Mouse (Mus musculus): ENCODE measurements around the gene Arid4b. TPM values are rescaled to one million over a fixed set of nuclear protein-coding genes. Genes with fewer than 3 reads are reported as not detected.

The Arid4b gene
- total and polyA plus RNA-seq, 3 experiments, result 7.7 to 61.4 (median 51.2) TPM

DNA sequence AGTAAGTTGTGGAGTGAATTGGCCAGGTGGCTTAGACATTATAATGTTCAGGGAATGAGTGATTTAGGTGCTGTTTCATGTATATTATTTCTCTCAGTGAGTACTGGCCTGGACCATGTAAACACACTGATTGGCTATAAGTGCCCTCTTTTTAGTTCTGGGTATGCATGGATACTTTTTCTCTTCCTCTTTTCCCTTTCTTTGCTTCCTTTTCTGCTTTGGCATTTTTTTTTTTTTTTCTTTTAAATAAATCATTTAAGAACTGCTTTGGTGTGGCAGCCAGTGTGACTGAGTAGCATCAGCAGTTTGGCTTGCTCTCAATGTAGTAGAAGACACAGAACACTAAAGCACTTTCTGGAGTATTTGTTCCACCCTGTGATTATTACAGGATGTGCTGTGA, 5.0 kb downstream of the Arid4b start:
- H3K9me3 ChIP-seq (replicated peaks), result no peaks in the 10 kb centered on the region
- peaks cover 47% of the 10 kb centered on the region for H3K36me3 ChIP-seq (replicated peaks)
- DNase-seq (ENCODE audit: low spot score), result no peak
- no peak for TF ChIP-seq GATA2 (IDR thresholded peaks at IDR 0.05; ENCODE audit: borderline replicate concordance, low read depth, low read length)
- TF ChIP-seq POLR2AphosphoS5 (IDR thresholded peaks at IDR 0.05; ENCODE audit: insufficient replicate concordance, low read depth, low read length), result no peak
- TF ChIP-seq GATA1 (IDR thresholded peaks at IDR 0.05; ENCODE audit: borderline replicate concordance, low read length), result no peak
- no peak for TF ChIP-seq TAL1 (conservative IDR thresholded peaks at IDR 0.05; ENCODE audit: low read depth, low read length)
- TF ChIP-seq CTCF (IDR thresholded peaks at IDR 0.05; ENCODE audit: low read depth, low read length), result no peak
- ATAC-seq (ENCODE audit: extremely low read depth, insufficient number of reproducible peaks, low FRiP score, poor library complexity, severe bottlenecking), result no peak
- H3K27me3 ChIP-seq (ENCODE audit: insufficient read depth, low read length), result no peaks in the 10 kb centered on the region
- H3K4me1 ChIP-seq (ENCODE audit: insufficient read depth, low read depth, low read length), result peaks cover 21% of the 10 kb centered on the region
- no peak overlapping the region for H3K4me3 ChIP-seq (ENCODE audit: low read depth, low read length)

DNA sequence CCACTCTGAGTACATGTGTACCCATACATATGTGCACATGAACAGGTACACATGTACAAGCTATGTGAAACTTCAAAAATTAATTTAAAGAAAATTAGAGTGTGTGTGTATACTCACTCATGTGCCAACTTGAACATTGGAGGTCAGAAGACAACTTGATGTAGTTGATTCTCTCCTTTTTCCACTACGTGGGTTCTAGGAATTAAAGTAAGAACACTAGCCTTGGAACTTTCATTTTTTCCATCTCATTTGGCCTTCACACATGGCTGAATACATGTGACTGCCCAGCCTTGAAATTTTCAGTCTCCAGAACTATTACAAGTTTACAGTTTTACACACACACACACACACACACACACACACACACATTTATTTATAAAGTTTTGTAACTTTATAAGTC, 6.3 kb downstream of the Arid4b start:
- Histone ChIP-seq H3K4me3 (ENCODE audit: low read depth, low read length) (no peak overlapping the region), H3K9me3 (replicated peaks) (no peaks in the 10 kb centered on the region), H3K4me1 (ENCODE audit: insufficient read depth, low read depth, low read length) (peaks cover 21% of the 10 kb centered on the region), H3K36me3 (replicated peaks) (peaks cover 52% of the 10 kb centered on the region), H3K27me3 (ENCODE audit: insufficient read depth, low read length) (no peaks in the 10 kb centered on the region)
- no peak for ATAC-seq (ENCODE audit: extremely low read depth, insufficient number of reproducible peaks, low FRiP score, poor library complexity, severe bottlenecking)
- no peak for DNase-seq (ENCODE audit: low spot score)
- TF ChIP-seq TAL1 (conservative IDR thresholded peaks at IDR 0.05; ENCODE audit: low read depth, low read length) (no peak), GATA1 (IDR thresholded peaks at IDR 0.05; ENCODE audit: borderline replicate concordance, low read length) (no peak), POLR2AphosphoS5 (IDR thresholded peaks at IDR 0.05; ENCODE audit: insufficient replicate concordance, low read depth, low read length) (no peak), CTCF (IDR thresholded peaks at IDR 0.05; ENCODE audit: low read depth, low read length) (no peak), GATA2 (IDR thresholded peaks at IDR 0.05; ENCODE audit: borderline replicate concordance, low read depth, low read length) (no peak)

DNA sequence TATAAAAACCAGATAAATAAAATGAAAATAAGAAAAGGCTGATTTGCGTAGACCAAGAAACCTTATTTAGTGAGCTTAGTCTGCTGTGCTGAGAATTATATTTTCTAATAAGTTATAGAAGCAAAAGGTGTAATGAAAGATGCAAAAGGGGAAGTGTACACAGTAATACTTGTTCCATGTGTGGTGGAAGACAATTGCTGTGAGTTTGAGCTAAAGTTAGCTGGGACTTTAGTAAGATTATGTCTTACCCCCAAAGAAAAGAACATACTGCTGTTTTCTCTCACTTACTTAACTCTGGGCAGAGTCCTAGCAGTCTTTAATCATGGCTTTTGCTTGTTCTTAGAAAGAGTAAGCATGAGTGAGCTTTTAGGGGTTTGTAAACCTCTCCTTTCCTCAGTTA, 11.3 kb downstream of the Arid4b start:
- DNase-seq (ENCODE audit: low spot score) (no peak), ATAC-seq (ENCODE audit: extremely low read depth, insufficient number of reproducible peaks, low FRiP score, poor library complexity, severe bottlenecking) (no peak)
- Histone ChIP-seq H3K4me1 (ENCODE audit: insufficient read depth, low read depth, low read length) (peaks cover 7% of the 10 kb centered on the region; the same call in 1 of the 2 replicates), H3K27me3 (ENCODE audit: insufficient read depth, low read length) (no peaks in the 10 kb centered on the region), H3K4me3 (ENCODE audit: low read depth, low read length) (no peak overlapping the region), H3K36me3 (replicated peaks) (peaks cover 38% of the 10 kb centered on the region), H3K9me3 (replicated peaks) (no peaks in the 10 kb centered on the region)
- TF ChIP-seq CTCF (IDR thresholded peaks at IDR 0.05; ENCODE audit: low read depth, low read length), result no peak
- TF ChIP-seq GATA2 (IDR thresholded peaks at IDR 0.05; ENCODE audit: borderline replicate concordance, low read depth, low read length), result no peak
- TF ChIP-seq GATA1 (IDR thresholded peaks at IDR 0.05; ENCODE audit: borderline replicate concordance, low read length), result no peak
- TF ChIP-seq POLR2AphosphoS5 (IDR thresholded peaks at IDR 0.05; ENCODE audit: insufficient replicate concordance, low read depth, low read length), result no peak
- TF ChIP-seq TAL1 (conservative IDR thresholded peaks at IDR 0.05; ENCODE audit: low read depth, low read length), result no peak

DNA sequence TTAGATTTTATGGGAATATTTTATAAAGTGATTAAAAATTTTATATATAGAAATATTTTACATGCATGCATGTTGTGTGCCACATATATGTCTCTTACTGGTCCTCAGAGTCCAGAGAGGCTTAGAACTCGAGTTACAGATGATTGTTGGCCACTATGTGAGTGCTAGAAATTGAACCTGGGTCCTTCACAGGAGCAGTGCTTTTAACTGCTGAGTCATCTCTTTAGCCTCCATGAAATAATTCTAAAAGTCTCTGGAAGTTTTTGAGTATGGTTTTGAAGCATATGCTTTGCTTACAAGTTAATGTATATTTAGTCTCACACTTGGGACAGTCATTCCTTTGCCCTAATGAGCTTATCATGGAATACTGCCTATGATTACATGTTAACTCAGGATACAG, 12.3 kb downstream of the Arid4b start:
- no peak for ATAC-seq (ENCODE audit: extremely low read depth, insufficient number of reproducible peaks, low FRiP score, poor library complexity, severe bottlenecking)
- Histone ChIP-seq H3K36me3 (replicated peaks) (peaks cover 32% of the 10 kb centered on the region), H3K4me3 (ENCODE audit: low read depth, low read length) (no peak overlapping the region), H3K4me1 (ENCODE audit: insufficient read depth, low read depth, low read length) (peaks cover 7% of the 10 kb centered on the region; the same call in 1 of the 2 replicates), H3K27me3 (ENCODE audit: insufficient read depth, low read length) (no peaks in the 10 kb centered on the region), H3K9me3 (replicated peaks) (no peaks in the 10 kb centered on the region)
- no peak for DNase-seq (ENCODE audit: low spot score)
- TF ChIP-seq GATA1 (IDR thresholded peaks at IDR 0.05; ENCODE audit: borderline replicate concordance, low read length) (no peak), POLR2AphosphoS5 (IDR thresholded peaks at IDR 0.05; ENCODE audit: insufficient replicate concordance, low read depth, low read length) (no peak), CTCF (IDR thresholded peaks at IDR 0.05; ENCODE audit: low read depth, low read length) (no peak), TAL1 (conservative IDR thresholded peaks at IDR 0.05; ENCODE audit: low read depth, low read length) (no peak), GATA2 (IDR thresholded peaks at IDR 0.05; ENCODE audit: borderline replicate concordance, low read depth, low read length) (no peak)

DNA sequence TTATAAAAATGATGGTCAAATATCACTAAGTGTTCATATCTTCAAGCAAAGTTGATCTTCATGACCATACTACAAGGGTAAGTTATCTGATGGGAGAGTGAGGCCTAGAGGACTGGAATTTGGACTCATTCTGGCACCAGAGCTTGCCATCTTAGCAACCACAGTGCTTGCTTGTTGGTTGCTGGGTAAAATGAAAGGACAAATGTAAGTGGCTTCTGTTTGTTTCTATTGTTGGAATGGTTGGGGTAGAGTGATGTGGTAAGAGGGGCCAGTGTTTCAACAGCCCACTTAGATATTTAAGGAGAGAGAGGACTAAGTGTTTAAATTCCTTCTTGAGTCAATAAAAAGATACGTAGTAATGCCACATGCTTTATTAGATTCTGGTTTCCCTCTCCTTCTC, 25.6 kb downstream of the Arid4b start:
- H3K36me3 ChIP-seq (replicated peaks), result peaks cover 13% of the 10 kb centered on the region
- TF ChIP-seq POLR2AphosphoS5 (IDR thresholded peaks at IDR 0.05; ENCODE audit: insufficient replicate concordance, low read depth, low read length) (no peak), GATA2 (IDR thresholded peaks at IDR 0.05; ENCODE audit: borderline replicate concordance, low read depth, low read length) (no peak), TAL1 (conservative IDR thresholded peaks at IDR 0.05; ENCODE audit: low read depth, low read length) (no peak), CTCF (IDR thresholded peaks at IDR 0.05; ENCODE audit: low read depth, low read length) (no peak), GATA1 (IDR thresholded peaks at IDR 0.05; ENCODE audit: borderline replicate concordance, low read length) (no peak)

DNA sequence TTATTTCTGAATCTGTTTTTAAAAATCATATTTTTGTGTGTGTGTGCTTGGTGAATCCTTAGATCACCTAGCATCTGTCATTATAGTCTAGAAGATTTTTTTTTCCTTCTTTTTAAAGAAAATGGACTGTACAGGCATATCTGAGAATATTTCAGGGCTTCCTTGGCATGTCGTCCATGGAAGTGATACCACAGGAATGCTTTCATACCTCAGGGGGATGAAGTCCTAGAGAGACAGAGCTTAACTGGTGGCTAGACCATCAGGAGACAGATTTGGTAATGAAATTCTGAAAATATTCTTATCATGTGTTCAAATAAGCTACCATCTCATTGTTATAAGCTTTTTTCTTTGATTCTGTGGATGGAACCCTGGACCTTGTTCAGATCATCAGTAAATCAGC, 40.0 kb downstream of the Arid4b start:
- no peaks in the 10 kb centered on the region for H3K9me3 ChIP-seq (replicated peaks)
- no peak for ATAC-seq (ENCODE audit: extremely low read depth, insufficient number of reproducible peaks, low FRiP score, poor library complexity, severe bottlenecking)
- H3K36me3 ChIP-seq (replicated peaks), result peaks cover 9% of the 10 kb centered on the region
- H3K4me1 ChIP-seq (ENCODE audit: insufficient read depth, low read depth, low read length), result peaks cover 6% of the 10 kb centered on the region
- no peak for DNase-seq (ENCODE audit: low spot score)
- no peak for TF ChIP-seq GATA1 (IDR thresholded peaks at IDR 0.05; ENCODE audit: borderline replicate concordance, low read length)
- no peak for TF ChIP-seq GATA2 (IDR thresholded peaks at IDR 0.05; ENCODE audit: borderline replicate concordance, low read depth, low read length)
- no peak for TF ChIP-seq TAL1 (conservative IDR thresholded peaks at IDR 0.05; ENCODE audit: low read depth, low read length)
- no peak for TF ChIP-seq POLR2AphosphoS5 (IDR thresholded peaks at IDR 0.05; ENCODE audit: insufficient replicate concordance, low read depth, low read length)
- H3K27me3 ChIP-seq (ENCODE audit: insufficient read depth, low read length), result no peaks in the 10 kb centered on the region
- no peak overlapping the region for H3K4me3 ChIP-seq (ENCODE audit: low read depth, low read length)

More for the DNA sequence above, 25.6 kb downstream of the Arid4b start:
- peaks cover 3% of the 10 kb centered on the region; the same call in 1 of the 2 replicates for H3K4me1 ChIP-seq (ENCODE audit: insufficient read depth, low read depth, low read length)
- no peak for ATAC-seq (ENCODE audit: extremely low read depth, insufficient number of reproducible peaks, low FRiP score, poor library complexity, severe bottlenecking)
- no peak overlapping the region for H3K4me3 ChIP-seq (ENCODE audit: low read depth, low read length)
- no peaks in the 10 kb centered on the region for H3K27me3 ChIP-seq (ENCODE audit: insufficient read depth, low read length)
- H3K9me3 ChIP-seq (replicated peaks), result no peaks in the 10 kb centered on the region
- DNase-seq (ENCODE audit: low spot score), result no peak
